Mouse (Mus musculus): ENCODE data around the gene Serpinb1b.
"Not testable (repeated sequence)": the region's sequence is repeated elsewhere in the genome, so short reads cannot be mapped to it uniquely, and the experiment has no call there.

The Serpinb1b gene

GRCm38 (mm10) chr13:33078056-33078705 lies at the start of gene Serpinb1b:
TSS of gene Serpinb1b (plus strand) at chr13:33078575.
- DNase-seq (ENCODE audit: low spot score), result no peak

GRCm38 (mm10) chr13:33029478-33029877 lies 48.9 kb upstream of the Serpinb1b start:
- DNase-seq (ENCODE audit: low spot score), result not testable (repeated sequence)

GRCm38 (mm10) chr13:33030281-33030680 lies 48.1 kb upstream of the Serpinb1b start:
- no peak for DNase-seq (ENCODE audit: low spot score)

GRCm38 (mm10) chr13:33035506-33035905 lies 42.9 kb upstream of the Serpinb1b start:
- DNase-seq (ENCODE audit: low spot score), result no peak

- DNase-seq (ENCODE audit: low spot score), result no peak
These were observed 34.8 kb upstream of the Serpinb1b start for GRCm38 (mm10) chr13:33043542-33043941.

GRCm38 (mm10) chr13:33047234-33047633 lies 31.1 kb upstream of the Serpinb1b start:
- no peak for DNase-seq (ENCODE audit: low spot score)

GRCm38 (mm10) chr13:33048187-33048586 lies 30.2 kb upstream of the Serpinb1b start:
- no peak for DNase-seq (ENCODE audit: low spot score)

- DNase-seq (ENCODE audit: low spot score), result no peak
These were observed 26.7 kb upstream of the Serpinb1b start for GRCm38 (mm10) chr13:33051697-33052096.

GRCm38 (mm10) chr13:33063048-33063447 lies 15.3 kb upstream of the Serpinb1b start:
- no peak for DNase-seq (ENCODE audit: low spot score)

GRCm38 (mm10) chr13:33067387-33067977 lies 10.9 kb upstream of the Serpinb1b start:
- DNase-seq (ENCODE audit: low spot score), result no peak

- no peak for DNase-seq (ENCODE audit: low spot score)
These were observed 10.2 kb upstream of the Serpinb1b start for GRCm38 (mm10) chr13:33068164-33068563.

GRCm38 (mm10) chr13:33071776-33072175 lies 6.6 kb upstream of the Serpinb1b start:
- DNase-seq (ENCODE audit: low spot score), result peak; percentile 15

GRCm38 (mm10) chr13:33074029-33074428 lies 4.3 kb upstream of the Serpinb1b start:
- DNase-seq (ENCODE audit: low spot score), result peak; percentile 34

GRCm38 (mm10) chr13:33076247-33076646 lies 2.1 kb upstream of the Serpinb1b start:
- no peak for DNase-seq (ENCODE audit: low spot score)

- DNase-seq (ENCODE audit: low spot score), result no peak
These were observed 1.2 kb upstream of the Serpinb1b start for GRCm38 (mm10) chr13:33077026-33077685.

- DNase-seq (ENCODE audit: low spot score), result no peak
These were observed 1.0 kb downstream of the Serpinb1b start for GRCm38 (mm10) chr13:33079391-33079790.

- DNase-seq (ENCODE audit: low spot score), result no peak
These were observed 2.0 kb downstream of the Serpinb1b start for GRCm38 (mm10) chr13:33080356-33080755.

GRCm38 (mm10) chr13:33083834-33084233 lies 5.5 kb downstream of the Serpinb1b start:
- no peak for DNase-seq (ENCODE audit: low spot score)

- DNase-seq (ENCODE audit: low spot score), result no peak
These were observed 6.8 kb downstream of the Serpinb1b start for GRCm38 (mm10) chr13:33084975-33085694.

GRCm38 (mm10) chr13:33085695-33086432 lies 7.5 kb downstream of the Serpinb1b start:
- no peak for DNase-seq (ENCODE audit: low spot score)

- no peak for DNase-seq (ENCODE audit: low spot score)
These were observed 11.2 kb downstream of the Serpinb1b start for GRCm38 (mm10) chr13:33089566-33089965.

- no peak for DNase-seq (ENCODE audit: low spot score)
These were observed 12.2 kb downstream of the Serpinb1b start for GRCm38 (mm10) chr13:33090546-33090945.

All from T-cell, adult 2 months (primary cell).